Mouse (Mus musculus) thymus, postnatal 14 days (tissue): Measurements from ENCODE around the gene Col5a1.

Experiments
- DNase-seq: peaks from one replicate; pipeline ENCODE4 v3.0.0; 2021

Gene Col5a1

GRCm38 (mm10) chr2:27886148-27886551 lies at the start of gene Col5a1:
Gene Col5a1, plus strand, starts transcription at chr2:27886425.
- peak; percentile 85 for DNase-seq

- DNase-seq: no peak
Observed at GRCm38 (mm10) chr2:27838112-27838511, 48.1 kb upstream of the Col5a1 start.

- DNase-seq: no peak
Observed at GRCm38 (mm10) chr2:27840890-27841289, 45.3 kb upstream of the Col5a1 start.

GRCm38 (mm10) chr2:27842893-27843292 lies 43.3 kb upstream of the Col5a1 start:
- no peak for DNase-seq

- no peak for DNase-seq
Observed at GRCm38 (mm10) chr2:27844885-27845284, 41.3 kb upstream of the Col5a1 start.

- DNase-seq: no peak
Observed at GRCm38 (mm10) chr2:27847001-27847400, 39.2 kb upstream of the Col5a1 start.

- DNase-seq: no peak
Observed at GRCm38 (mm10) chr2:27847851-27848435, 38.3 kb upstream of the Col5a1 start.

- no peak for DNase-seq
Observed at GRCm38 (mm10) chr2:27848466-27848865, 37.8 kb upstream of the Col5a1 start.

- DNase-seq: no peak
Observed at GRCm38 (mm10) chr2:27858348-27858903, 27.8 kb upstream of the Col5a1 start.

- no peak for DNase-seq
Observed at GRCm38 (mm10) chr2:27861576-27862238, 24.5 kb upstream of the Col5a1 start.

- no peak for DNase-seq
Observed at GRCm38 (mm10) chr2:27864491-27865365, 21.5 kb upstream of the Col5a1 start.

GRCm38 (mm10) chr2:27870586-27870985 lies 15.6 kb upstream of the Col5a1 start:
- DNase-seq: no peak

GRCm38 (mm10) chr2:27871056-27871455 lies 15.2 kb upstream of the Col5a1 start:
- no peak for DNase-seq

GRCm38 (mm10) chr2:27872276-27872675 lies 13.9 kb upstream of the Col5a1 start:
- no peak for DNase-seq

GRCm38 (mm10) chr2:27873030-27873429 lies 13.2 kb upstream of the Col5a1 start:
- DNase-seq: no peak

GRCm38 (mm10) chr2:27874596-27874995 lies 11.6 kb upstream of the Col5a1 start:
- DNase-seq: no peak

- no peak for DNase-seq
Observed at GRCm38 (mm10) chr2:27875231-27875630, 11.0 kb upstream of the Col5a1 start.

GRCm38 (mm10) chr2:27875786-27876185 lies 10.4 kb upstream of the Col5a1 start:
- no peak for DNase-seq

GRCm38 (mm10) chr2:27876724-27877504 lies 9.3 kb upstream of the Col5a1 start:
- DNase-seq: no peak

- no peak for DNase-seq
Observed at GRCm38 (mm10) chr2:27878066-27878465, 8.2 kb upstream of the Col5a1 start.

- no peak for DNase-seq
Observed at GRCm38 (mm10) chr2:27883276-27883675, 2.9 kb upstream of the Col5a1 start.

- no peak for DNase-seq
Observed at GRCm38 (mm10) chr2:27885456-27886147, 623 bp upstream of the Col5a1 start.
